Mouse (Mus musculus): ENCODE results near the gene Emg1.
A peak's percentile ranks its signal among the peaks of the same experiment; 100 is the strongest.
"Not testable (repeated sequence)": the region's sequence is repeated elsewhere in the genome, so short reads cannot be mapped to it uniquely, and the experiment has no call there.

Gene Emg1

GRCm38 (mm10) chr6:124682291-124682690 lies 29.7 kb downstream of the Emg1 start:
- DNase-seq (ENCODE audit: low spot score): not testable (repeated sequence)

DNA sequence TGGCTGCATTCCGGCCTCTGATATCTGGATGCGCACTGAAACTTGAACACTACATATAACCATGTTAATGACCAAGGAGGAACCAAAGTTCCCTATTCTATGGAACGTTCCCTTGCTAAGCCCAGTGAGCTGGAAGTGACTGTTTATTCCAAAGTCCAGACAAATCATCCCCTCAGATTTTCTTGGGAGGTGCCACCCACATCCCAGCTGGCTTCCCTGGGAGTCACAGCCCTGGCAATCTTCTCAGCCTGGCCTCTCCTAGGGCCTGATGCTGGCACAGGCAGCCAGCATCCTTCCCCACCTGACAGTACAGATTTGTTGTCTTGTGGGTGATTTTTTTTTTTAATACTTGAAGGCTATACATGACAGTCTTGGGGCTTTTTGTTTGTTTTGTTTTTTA lies 32.5 kb downstream of the Emg1 start:
- DNase-seq (ENCODE audit: low spot score): no peak

- DNase-seq (ENCODE audit: low spot score): no peak
Observed at GRCm38 (mm10) chr6:124678769-124679168, 33.2 kb downstream of the Emg1 start.

DNA sequence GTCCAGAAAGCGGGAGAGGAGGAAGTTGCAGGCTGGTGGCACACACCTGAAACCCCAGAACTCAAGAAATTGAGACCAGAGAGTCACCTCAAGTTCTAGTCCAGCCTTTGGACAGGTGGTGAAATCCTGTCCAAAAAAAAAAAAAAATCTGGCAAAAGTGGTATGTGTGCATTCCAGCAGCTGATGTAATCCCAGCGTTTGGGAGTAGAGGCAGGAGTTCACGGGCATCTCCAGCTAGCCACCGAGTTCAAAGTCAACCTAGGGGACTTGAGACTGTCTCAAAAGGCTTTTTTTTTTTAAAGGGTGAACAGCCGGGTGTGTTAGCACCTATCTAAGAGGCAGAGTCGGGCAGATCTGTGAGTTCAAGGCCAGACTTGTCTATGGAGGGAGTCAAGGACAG lies 35.8 kb downstream of the Emg1 start:
- no peak for DNase-seq (ENCODE audit: low spot score)

- no peak for DNase-seq (ENCODE audit: low spot score)
Observed at GRCm38 (mm10) chr6:124674591-124674990, 37.4 kb downstream of the Emg1 start.

GRCm38 (mm10) chr6:124673619-124674018 lies 38.4 kb downstream of the Emg1 start:
- DNase-seq (ENCODE audit: low spot score): no peak

DNA sequence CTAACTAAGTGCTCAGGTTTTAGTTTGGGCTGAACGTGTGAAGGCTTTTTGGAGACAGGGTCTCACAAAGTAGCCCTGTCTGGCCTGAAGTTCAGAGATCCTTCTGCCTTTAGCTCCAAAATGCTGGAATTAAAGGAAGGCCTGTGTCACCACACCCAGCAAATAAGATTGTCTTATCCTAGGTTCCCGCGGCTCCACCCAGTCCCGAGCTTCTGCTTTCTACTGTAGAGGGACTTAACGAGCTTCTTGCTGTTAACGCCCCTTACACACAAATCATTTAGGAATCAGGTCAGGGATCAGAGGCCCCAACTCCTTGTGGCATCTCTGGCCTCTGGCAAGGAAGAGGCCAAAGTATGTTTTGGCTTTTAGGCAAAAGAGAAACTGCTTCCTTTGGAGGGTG lies 39.9 kb downstream of the Emg1 start:
- DNase-seq (ENCODE audit: low spot score): no peak

DNA sequence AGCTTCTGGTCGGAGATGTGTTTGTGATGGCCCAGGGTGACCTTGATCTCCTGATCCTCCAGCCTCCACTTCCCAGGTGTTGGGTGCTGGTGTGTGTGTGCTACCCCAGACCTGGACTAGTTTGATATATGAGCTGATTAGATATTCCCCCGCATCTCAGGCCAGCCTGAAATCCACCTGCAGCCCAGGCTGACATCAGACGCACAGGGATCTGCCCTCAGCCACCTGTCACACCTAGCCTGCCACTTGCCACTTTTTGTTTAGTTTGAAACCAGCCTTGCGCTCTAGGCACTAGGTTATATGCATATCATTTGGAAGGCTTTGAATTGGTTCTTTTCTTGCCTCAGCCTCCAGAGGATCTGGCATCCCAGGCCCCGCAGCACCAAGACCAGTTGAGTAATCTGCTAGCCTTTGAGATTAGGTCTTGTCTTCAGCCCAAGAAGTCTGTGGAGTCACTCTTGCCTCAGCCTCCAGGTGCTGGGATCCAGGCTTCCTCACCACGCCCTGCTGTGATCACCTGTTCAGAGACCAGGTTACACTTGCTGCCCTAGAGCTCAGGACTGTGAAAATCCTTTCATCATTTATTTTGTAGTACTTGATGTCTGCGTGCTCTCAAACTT lies 41.6 kb downstream of the Emg1 start:
- no peak for DNase-seq (ENCODE audit: low spot score)

GRCm38 (mm10) chr6:124669234-124669859 lies 42.6 kb downstream of the Emg1 start:
- DNase-seq (ENCODE audit: low spot score): no peak

GRCm38 (mm10) chr6:124665011-124665410 lies 47.0 kb downstream of the Emg1 start:
- DNase-seq (ENCODE audit: low spot score): no peak

DNA sequence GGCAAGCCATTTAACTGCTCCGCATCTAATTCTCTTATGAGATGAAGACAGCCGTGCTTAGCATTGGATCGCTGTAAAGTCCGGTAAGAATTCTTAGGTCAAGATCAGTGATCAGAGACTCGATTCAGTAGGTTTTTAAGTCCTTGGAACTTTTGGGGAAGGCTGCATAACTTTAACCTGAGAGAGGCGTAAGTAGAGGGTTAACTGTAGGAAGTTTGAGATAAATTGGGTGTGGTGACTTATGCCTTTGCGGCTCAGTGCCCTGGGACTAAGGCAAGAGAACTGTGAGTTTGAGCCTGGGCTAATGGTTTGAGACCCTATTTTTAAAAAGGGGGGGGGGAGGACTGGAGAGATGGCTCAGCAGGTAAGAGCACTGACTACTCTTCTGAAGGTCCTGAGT lies 47.7 kb downstream of the Emg1 start:
- no peak for DNase-seq (ENCODE audit: low spot score)

DNA sequence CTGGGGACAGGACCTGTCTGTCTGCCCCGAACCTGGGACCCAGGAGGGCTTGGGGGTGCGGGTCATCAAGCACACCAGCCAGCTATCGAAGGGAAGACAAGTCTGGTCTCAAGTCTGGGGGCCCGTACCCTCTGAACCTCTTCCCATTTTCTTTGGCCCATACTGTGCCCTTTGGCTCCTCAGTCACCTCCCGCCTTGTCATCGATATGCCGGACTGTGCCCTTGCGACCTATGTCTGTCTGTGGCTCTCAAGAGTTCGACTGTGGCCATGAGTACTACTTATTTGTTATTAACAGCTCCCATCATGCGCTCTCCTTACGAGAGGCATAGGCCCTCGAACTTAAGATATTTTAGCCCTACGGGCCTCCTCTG lies 48.6 kb downstream of the Emg1 start:
- no peak for DNase-seq (ENCODE audit: low spot score)

DNA sequence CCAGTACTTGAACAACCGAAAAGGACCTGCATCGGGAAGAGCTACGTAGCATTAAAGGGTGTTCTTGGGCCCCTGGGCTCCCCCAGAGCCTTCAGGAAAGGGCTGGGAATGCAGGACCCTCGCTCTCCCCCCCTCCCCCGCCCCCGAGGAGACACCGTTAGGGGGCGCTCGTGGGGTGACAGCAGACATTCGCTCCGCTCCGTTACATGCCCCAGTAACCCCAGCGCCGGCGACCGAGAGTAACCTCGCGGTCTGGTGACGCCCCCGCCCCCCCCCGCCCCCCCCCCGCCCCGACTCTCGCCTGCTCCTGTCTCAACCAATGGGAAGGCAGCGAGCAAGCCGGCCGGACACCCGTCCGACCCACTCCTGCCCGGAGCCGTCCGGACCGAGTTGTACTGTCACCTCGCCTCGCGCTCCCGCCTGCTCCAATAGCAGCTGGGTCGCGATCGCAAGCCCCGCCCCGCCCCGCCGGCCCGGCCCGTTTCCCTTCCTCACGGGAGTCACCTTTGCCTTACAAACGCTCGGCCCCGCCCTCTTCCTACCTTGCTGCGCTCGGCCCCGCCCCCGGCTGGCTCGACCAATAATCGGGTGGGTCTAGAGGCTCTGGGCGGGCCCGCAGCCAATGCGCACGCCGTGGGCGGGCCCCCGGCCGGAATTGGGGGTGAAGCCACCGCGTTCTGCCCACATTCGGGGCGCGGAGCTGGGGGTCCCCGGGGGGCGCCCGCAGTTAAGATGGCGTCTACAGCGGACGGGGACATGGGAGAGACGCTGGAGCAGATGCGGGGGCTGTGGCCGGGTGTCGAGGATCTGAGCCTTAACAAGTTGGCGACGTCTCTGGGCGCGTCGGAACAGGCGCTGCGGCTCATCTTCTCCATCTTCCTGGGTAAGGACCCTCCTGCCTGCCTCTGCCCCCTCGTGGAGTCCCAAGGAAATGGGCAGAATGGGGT lies 49.2 kb downstream of the Emg1 start, which contains the start of gene Lpcat3:
Gene Lpcat3 (plus strand): TSS at position 551 of the 947 bp plus-strand sequence.
- DNase-seq (ENCODE audit: low spot score): peak; percentile 97

GRCm38 (mm10) chr6:124661995-124662394 lies 50.0 kb downstream of the Emg1 start:
- DNase-seq (ENCODE audit: low spot score): no peak

GRCm38 (mm10) chr6:124661156-124661806 lies 50.7 kb downstream of the Emg1 start:
- no peak for DNase-seq (ENCODE audit: low spot score)

DNA sequence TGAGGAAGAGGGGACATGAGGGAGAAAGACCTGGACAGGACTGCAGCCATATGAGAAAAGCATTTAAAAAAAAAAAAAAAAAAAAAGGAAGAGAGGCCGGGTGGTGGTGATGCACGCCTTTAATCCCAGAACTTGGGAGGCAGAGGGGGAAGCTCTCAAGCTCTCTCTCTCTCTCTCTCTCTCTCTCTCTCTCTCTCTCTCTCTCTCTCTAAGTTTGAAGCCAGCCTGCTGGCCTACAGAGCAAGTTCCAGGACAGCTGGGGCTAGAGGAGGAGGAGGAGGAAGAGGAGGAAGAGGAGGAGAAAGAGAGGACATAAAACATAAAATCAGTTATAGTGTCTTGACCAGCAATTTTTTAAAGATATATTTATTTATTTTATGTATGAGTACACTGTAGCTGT lies 53.9 kb downstream of the Emg1 start:
- DNase-seq (ENCODE audit: low spot score): no peak

- peak; percentile 8 for DNase-seq (ENCODE audit: low spot score)
Observed at GRCm38 (mm10) chr6:124655893-124656292, 56.1 kb downstream of the Emg1 start.

Data from embryo, embryonic 10 days (tissue).